Mouse (Mus musculus) urinary bladder, postnatal 14 days (tissue): ENCODE results near the gene Rora.

Experiments used
- DNase-seq: peaks from one replicate; pipeline ENCODE4 v3.0.0; 2021; ENCODE audit warnings: low spot score

Rora gene

GRCm38 (mm10) chr9:69291451-69291850, 637.9 kb downstream of the Rora start:
- DNase-seq: no peak

GRCm38 (mm10) chr9:69292353-69292752, 638.8 kb downstream of the Rora start:
- no peak for DNase-seq

GRCm38 (mm10) chr9:69292776-69293687, 639.4 kb downstream of the Rora start:
- DNase-seq: no peak

DNA sequence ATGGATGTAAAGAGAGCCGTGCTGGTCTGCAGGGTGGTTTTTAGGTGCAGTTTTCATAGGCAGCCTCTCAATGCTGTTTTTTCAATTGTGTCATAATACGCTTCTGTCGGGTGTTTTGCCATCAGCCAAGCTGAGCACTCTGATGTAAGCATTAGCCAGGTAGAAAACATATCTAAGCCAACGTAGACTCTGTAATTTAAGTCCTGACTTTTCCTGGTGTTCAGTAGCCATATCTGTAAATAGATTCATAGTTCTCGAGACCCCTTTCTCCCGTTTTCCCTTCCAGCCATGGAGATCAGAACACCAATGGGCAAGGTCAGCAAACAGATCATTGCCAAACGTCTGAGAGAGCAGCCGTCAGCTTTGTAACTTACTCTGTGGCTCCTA, 640.1 kb downstream of the Rora start:
- DNase-seq: no peak

DNA sequence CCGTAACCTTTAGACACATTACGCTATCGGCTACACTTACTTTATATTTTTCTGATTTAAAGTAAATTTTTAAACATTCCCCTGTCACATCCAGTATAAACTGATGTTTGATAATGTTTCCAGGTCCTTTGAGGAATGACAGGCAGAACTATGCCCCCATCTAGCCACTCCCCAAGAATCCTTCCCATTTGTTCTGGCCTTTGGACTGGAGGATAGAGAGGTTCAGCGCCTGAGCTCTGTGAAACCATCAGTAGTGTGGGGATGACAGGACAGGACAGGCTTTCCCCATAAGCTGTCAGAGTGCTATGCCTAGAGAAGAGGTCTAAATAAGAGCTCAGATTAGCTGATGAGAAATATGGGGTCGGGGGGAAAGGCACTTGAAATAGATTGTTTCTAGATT, 640.8 kb downstream of the Rora start:
- DNase-seq: no peak

- no peak for DNase-seq
These were observed 641.3 kb downstream of the Rora start for GRCm38 (mm10) chr9:69294856-69295255.

DNA sequence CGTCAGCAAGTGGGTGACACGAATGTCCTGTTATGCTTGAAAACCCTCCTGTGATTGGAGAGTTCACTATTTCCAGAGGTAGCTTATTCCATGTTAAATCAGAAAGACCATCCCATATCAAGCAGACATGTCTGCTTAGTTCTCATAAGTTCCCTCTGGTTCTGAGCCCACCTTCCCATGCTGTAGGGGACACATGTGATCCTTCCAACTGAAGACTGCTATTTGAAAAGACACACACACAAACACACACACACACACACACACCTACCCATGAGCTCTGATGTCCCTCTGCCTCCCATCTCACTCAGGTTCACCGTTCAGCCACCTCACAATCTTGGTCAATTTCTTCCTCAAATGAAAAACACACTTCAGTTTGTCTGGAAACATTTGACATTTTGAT, 642.2 kb downstream of the Rora start:
- DNase-seq: no peak

GRCm38 (mm10) chr9:69296418-69296817, 642.8 kb downstream of the Rora start:
- peak; percentile 61 for DNase-seq

GRCm38 (mm10) chr9:69297766-69298375, 644.3 kb downstream of the Rora start:
- DNase-seq: no peak

DNA sequence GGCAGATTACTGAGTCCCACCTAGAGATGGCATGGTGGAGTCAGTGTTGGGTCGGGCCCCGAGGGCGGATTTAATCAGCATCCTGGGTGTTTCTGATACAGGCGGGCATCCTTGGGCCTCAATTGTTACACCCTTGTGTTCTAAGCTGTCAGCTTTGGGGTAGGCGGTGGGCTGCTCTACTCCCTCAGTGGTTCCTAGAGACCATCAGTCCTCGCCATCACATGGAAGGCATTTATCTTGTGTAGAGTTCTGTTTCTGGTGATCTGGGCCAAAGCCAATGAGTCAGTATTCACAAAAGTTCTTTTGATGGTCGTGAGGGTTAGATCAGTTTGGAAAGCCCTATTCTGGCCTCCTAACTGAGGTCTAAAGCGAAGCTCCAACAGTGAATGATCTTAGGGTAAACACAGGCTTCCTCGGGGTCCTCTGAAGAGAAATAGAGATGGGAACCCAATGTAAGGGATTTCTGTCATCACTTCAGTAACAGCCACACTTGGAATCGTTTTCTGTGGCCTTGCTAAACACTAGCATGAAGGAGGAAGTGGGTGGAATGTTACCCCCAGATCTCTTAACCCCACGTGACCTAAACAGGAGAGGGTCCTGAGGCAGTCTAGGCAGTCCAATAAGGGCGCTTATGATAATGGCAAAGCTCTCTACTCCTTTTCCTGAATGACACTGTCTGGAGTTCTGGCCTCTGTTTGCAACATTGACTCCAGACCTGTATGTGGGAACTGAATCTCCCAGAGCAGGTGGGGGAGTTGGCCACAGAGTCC, 645.2 kb downstream of the Rora start:
- no peak for DNase-seq

DNA sequence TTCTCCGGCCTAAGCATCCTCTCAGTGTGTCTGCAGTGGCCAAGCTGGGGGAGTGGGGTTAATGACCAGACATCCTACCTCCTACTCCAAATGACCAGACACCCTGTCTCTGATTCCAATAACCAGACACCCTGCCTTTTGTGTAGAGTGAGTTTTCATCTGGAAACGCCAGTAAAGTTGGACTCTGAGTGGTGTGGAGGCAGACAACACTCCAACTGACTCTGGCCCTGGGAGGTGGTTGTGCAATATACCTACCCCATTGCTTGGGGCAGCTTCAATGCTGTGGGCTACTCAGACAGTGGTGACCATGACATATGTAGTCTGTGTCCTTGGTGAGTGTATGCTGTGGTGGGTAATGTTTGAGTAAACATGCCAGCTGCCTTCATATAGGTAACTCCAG, 645.9 kb downstream of the Rora start:
- no peak for DNase-seq

GRCm38 (mm10) chr9:69300296-69300695, 646.7 kb downstream of the Rora start:
- DNase-seq: no peak

DNA sequence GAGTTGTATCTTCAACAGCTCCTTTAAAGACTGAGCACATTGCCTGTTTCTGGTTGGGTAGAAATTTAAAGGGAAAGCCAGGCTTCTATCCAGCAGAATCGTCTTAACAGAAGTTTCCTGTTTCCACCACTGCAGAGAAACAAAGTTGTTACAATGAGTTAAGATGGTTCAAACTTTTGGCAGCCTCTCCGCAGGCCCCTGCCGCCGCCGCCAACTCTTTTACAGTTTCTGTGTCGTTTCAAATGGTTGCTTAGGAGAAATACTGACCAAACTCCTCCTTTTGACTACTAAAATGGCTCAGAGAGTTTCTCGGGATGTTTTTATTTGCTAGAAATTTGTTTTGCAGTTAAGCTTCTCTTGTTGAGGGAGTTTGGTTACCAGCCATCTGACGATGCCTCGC, 647.9 kb downstream of the Rora start:
- peak; percentile 49 for DNase-seq

- no peak for DNase-seq
These were observed 648.4 kb downstream of the Rora start for GRCm38 (mm10) chr9:69301955-69302354.

GRCm38 (mm10) chr9:69302846-69303245, 649.3 kb downstream of the Rora start:
- no peak for DNase-seq

GRCm38 (mm10) chr9:69303346-69303944, 649.9 kb downstream of the Rora start:
- DNase-seq: no peak

DNA sequence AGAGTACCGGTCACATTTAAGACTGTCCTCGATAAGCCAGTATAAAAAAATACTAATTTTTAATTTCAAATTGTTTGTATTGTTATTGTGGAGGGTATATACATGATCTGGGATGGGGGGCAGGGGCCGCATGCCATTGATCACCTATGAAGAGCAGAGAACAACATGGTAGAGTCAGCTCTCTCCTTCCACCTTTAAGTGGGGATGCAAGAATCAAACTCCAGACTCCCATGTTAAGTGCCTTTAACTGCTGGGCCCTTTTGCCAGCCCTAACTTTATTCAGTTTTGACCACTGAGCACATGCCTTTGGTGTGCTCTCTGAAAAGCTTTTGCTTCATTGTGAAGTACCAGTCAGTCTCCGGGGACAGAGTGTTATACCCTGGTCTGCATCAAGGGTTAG, 650.4 kb downstream of the Rora start:
- DNase-seq: no peak

GRCm38 (mm10) chr9:69304492-69304891, 650.9 kb downstream of the Rora start:
- DNase-seq: no peak

GRCm38 (mm10) chr9:69304991-69305390, 651.4 kb downstream of the Rora start:
- no peak for DNase-seq

- DNase-seq: peak; percentile 16
These were observed 653.3 kb downstream of the Rora start for GRCm38 (mm10) chr9:69306734-69307528.

- DNase-seq: no peak
These were observed 654.4 kb downstream of the Rora start for GRCm38 (mm10) chr9:69307974-69308373.

- DNase-seq: no peak
These were observed 656.9 kb downstream of the Rora start for GRCm38 (mm10) chr9:69310524-69310923.
